Mouse (Mus musculus): ENCODE results near the gene Ly6g6d.

DNA sequence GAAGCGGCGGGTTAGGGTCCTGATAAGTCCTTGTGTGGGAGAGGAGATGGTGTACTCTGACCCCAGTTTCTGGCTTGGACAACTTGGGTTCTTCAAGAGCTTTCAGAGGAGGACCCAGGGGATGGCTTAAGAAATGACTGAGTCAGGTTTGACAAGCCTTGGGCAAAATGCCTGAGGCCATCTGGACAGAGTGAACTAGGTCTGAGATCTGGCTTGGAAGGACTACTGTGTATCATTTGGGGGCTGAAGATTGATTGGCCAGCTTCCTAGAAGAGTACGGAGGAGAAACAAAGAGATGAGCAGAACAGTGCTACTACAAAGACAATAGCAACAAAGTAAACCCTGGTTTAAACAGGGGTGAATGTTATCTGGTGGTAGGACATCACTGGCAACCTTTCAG is 14.4 kb downstream of the Ly6g6d start:
- TF ChIP-seq CTCF (IDR thresholded peaks at IDR 0.05; ENCODE audit: extremely low read depth, insufficient read depth, insufficient read length, insufficient replicate concordance) (no peak), POLR2A (IDR thresholded peaks at IDR 0.05; ENCODE audit: low read depth, low read length) (no peak)

All from spleen, adult 2 months (tissue).